Mouse (Mus musculus) cerebellum, adult 2 months (tissue): ENCODE measurements around the gene Olfr128.

Source experiments
- CTCF ChIP-seq: fragments of 200-500 bp; IDR thresholded peaks from 2 replicates; pipeline ENCODE4 v1.5.1; 2011; ENCODE audit warnings: low read depth, mild to moderate bottlenecking, control low read depth, low read length, moderate library complexity, borderline replicate concordance; ENCODE audit not compliant: insufficient read depth
- POLR2A ChIP-seq: fragments of 200-500 bp; IDR thresholded peaks from 2 replicates; pipeline ENCODE4 v1.6.1; 2011; ENCODE audit warnings: low read length, control low read depth, borderline replicate concordance; ENCODE audit not compliant: insufficient read depth

DNA sequence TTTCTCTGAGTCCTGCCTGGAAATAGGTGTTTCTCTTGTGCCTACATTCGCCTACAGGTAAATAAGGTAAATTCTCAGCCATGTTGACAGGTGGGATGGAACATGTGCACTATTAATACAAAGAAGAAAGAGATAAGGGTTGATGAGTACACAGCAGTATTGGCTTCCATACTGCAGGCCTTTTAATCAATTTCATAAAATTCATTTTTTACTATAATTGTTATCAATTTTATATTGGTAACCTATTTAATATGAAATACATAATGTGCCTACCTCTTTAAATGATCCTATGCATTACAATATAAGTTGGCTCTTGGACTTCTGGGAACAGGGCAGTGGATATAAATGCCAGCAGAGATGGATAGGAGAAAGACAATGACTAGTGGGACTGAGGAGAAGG, 20.2 kb upstream of the Olfr128 start, which contains the start of gene Olfr127:
- no peak for TF ChIP-seq POLR2A
- TF ChIP-seq CTCF: no peak
